Mouse (Mus musculus) adrenal gland, postnatal 10 days (tissue): ENCODE measurements around the gene Slc12a1. TPM values are rescaled to one million over a fixed set of nuclear protein-coding genes. Genes with fewer than 3 reads are reported as not detected.
A peak's percentile ranks its signal among the peaks of the same experiment; 100 is the strongest.
"Not testable (repeated sequence)": the region's sequence is repeated elsewhere in the genome, so short reads cannot be mapped to it uniquely, and the experiment has no call there.

Source experiments
- DNase-seq: peaks from one replicate; pipeline ENCODE4 v3.0.0; 2021; ENCODE audit warnings: mixed read lengths
- long read RNA-seq, 2 experiments: library from polyadenylated mRNA; stranded (forward); transcript quantifications; one replicate each; pipeline ENCODE4 v2.0.0; 2021
- total RNA-seq, 2 experiments: library from RNA; stranded (reverse); gene quantifications; 2 replicates each; pipeline ENCODE4 v1.2.3; 2021

Gene Slc12a1
- not detected for total RNA-seq
- long read RNA-seq, experiment 1 = 0 reads
- long read RNA-seq, experiment 2, full-length matches to known transcripts = 8 of 20 reads
- long read RNA-seq, experiment 2, partial matches to known transcripts = 3 of 20 reads
- long read RNA-seq, experiment 2, other reads (novel, unspliced or antisense) = 9 of 20 reads

GRCm38 (mm10) chr2:125152388-125152787, at the start of gene Slc12a1:
Gene Slc12a1, plus strand, starts transcription at chr2:125152505.
- DNase-seq = no peak

- not testable (repeated sequence) for DNase-seq
Observed at GRCm38 (mm10) chr2:125104491-125104890, 47.8 kb upstream of the Slc12a1 start.

DNA sequence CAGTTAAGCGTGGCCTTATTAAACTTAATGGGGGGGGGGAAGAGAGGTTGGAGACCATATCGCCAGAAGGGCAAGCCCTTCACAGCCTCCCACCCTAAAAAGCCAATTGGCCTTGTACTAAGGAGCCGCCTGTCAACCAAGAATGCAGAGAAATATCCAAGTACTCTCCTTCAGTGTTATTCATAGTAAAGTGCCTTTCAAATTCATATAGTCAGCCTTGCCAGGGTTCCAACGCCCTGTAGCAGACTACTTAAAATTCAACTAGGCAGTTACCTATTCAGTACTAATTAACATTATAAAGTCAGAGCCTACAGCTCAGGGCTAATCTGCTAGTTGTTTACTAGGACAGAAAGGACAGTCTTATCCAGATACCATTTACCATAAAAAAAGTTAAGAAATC, 45.8 kb upstream of the Slc12a1 start:
- DNase-seq = not testable (repeated sequence)

- no peak for DNase-seq
Observed at GRCm38 (mm10) chr2:125119381-125120110, 32.8 kb upstream of the Slc12a1 start.

GRCm38 (mm10) chr2:125122288-125122623, 30.0 kb upstream of the Slc12a1 start:
- DNase-seq = no peak

DNA sequence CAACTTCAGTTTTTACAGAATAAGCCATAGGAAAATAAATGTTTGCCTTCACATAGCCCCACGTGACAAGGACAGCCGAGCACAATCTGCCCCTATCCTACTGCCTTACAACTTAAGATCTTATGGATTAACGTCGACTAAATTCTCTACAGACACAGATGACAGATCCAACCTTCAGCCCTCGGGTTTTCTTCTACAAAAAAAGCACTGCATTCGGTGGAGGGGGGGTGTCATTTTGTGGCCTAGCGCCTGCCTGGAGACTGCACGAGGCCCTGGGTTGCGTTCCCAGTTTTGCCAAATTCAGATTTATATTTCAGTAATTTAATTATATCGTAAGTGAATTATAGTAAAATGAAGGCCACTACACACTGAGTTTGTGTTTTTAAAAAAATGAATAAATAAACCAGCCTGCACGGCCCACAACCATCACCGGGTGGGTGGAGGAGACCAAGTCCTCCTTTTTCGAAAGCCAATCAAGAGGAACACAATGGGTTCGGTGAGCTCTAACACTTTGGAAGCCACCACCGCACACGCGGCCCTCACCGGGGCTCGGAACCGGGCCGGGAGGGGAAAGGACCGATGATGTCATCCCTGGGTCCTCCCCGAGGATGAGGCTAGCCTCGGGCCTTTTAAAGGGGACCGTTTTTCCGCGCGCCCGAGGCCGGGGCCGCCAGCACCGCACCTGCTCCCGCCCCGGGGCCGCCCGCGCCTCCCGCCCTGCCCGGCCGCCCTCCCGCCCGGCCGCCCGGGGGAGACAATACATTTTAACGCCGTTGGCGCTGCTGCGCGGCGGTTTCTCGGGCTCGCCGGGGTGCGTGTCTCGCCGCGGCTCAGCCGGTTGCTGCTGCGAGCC, 29.5 kb upstream of the Slc12a1 start:
- peak; percentile 71 for DNase-seq

GRCm38 (mm10) chr2:125123477-125123852, 28.8 kb upstream of the Slc12a1 start, which contains the start of gene Myef2:
Gene Myef2, minus strand, starts transcription at chr2:125123661.
- DNase-seq = peak; percentile 91

GRCm38 (mm10) chr2:125125824-125126223, 26.5 kb upstream of the Slc12a1 start:
- DNase-seq = no peak

DNA sequence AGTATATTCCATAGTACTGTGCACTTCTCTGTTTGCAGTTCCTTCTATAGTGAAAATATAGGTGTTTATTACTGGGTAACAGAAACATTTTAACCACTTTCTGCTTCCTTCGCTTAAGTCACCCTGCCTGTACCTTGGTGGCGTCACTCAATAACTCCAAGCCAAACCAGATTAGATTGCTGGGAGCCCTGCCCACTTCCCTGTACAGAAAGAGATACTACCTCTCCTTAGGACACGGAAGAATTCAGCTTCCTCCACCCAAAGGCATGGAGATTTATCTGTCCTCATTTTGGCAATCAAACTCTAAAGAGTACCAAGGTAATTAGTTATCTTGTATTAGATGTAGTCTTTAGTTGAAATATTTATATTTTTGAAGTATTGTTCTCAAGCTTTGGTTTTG, 25.5 kb upstream of the Slc12a1 start:
- DNase-seq = no peak

GRCm38 (mm10) chr2:125134113-125134512, 18.2 kb upstream of the Slc12a1 start:
- DNase-seq = no peak

GRCm38 (mm10) chr2:125135903-125136811, 16.1 kb upstream of the Slc12a1 start, which contains the start of gene Ctxn2:
Gene Ctxn2, plus strand, starts transcription at chr2:125136692.
- peak; percentile 92 for DNase-seq

GRCm38 (mm10) chr2:125136846-125137245, 15.5 kb upstream of the Slc12a1 start:
- DNase-seq = no peak

- DNase-seq = no peak
Observed at GRCm38 (mm10) chr2:125142336-125142735, 10.0 kb upstream of the Slc12a1 start.

- no peak for DNase-seq
Observed at GRCm38 (mm10) chr2:125154294-125154693, 2.0 kb downstream of the Slc12a1 start.

GRCm38 (mm10) chr2:125155504-125155903, 3.2 kb downstream of the Slc12a1 start:
- DNase-seq = no peak

DNA sequence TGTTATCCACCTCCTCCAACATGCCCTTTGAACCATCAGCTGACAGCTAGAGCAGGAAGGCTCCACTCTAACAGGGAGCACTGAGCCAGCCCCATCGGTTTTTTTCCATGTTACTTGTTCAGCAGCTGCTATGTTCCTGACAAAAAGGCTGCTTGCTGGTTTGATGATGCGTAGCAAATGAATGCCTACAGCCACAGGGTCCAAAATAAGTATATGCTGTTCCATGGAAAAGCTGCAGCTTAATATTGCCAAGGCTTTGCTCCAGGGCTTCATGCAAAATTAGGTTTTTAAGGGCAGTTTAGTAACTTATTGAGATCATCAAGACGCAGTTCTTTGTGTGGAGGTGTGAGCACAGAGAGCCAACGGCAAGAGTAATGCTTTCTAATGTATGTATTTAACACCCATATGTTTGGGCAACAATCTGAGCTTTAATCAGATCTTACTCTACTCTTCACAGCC, 9.7 kb downstream of the Slc12a1 start:
- DNase-seq = no peak

DNA sequence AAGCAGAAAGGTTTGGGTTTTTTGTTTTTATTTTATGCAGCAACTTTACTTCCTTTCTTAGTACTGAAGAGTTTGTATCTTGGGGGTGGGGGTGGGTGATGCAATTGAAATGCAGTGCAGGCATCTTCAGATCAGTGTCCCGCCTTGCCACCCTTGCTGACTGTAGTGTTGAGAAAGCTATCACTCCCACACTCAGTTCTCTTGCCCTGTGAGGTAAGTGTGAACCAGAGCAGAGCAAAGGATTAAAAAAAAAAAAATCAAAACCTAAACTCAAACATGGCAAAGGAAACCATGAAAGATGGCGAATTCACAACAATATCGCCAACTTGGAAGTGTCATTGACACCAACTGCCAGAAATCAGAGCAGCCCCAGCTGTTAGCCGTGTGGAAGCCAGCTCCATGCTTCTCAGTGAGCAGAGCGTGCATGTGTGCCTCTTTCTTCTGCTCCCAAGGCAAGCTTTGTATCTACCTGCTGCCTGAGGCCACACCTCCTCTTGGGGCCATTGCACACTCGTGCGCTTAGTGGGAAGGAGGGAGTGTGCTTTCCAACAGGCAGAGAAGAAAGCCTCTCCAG, 26.0 kb downstream of the Slc12a1 start:
- DNase-seq = no peak

- no peak for DNase-seq
Observed at GRCm38 (mm10) chr2:125187904-125188303, 35.6 kb downstream of the Slc12a1 start.

DNA sequence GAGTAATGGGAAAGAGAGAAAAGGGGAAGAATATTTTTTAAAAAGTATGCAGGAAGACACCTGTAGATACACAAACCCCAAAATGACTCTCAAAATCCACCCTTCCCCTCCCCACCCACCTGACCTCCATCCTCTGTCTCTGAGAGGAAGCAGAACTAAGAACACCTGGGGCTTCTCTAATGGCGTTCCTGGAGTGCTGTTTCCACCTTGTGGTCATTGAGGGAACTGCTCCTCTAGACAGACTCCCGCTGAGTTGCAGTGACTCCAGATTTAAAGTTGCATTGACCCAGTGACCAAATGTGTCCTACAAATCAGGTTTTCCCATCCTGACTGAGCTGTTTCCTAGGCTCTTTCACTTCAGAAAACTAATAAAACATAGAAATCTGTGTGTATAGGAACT, 36.9 kb downstream of the Slc12a1 start:
- peak; percentile 68 for DNase-seq

GRCm38 (mm10) chr2:125192905-125193304, 40.6 kb downstream of the Slc12a1 start:
- no peak for DNase-seq

GRCm38 (mm10) chr2:125196771-125197170, 44.5 kb downstream of the Slc12a1 start:
- DNase-seq = no peak
